Mouse (Mus musculus): Measurements from ENCODE around the gene Atm.

GRCm38 (mm10) chr9:53390136-53390535 is 146.4 kb downstream of the Atm start:
- TF ChIP-seq GATA1 (IDR thresholded peaks at IDR 0.05; ENCODE audit: borderline replicate concordance, low read length) (no peak), FLI1 (IDR thresholded peaks at IDR 0.05; ENCODE audit: low read length) (no peak)

All from megakaryocyte, embryonic 14.5 days (primary cell).